Mouse (Mus musculus) spleen, postnatal 10 days (tissue): ENCODE measurements around the gene Htr7.

Experiments
- DNase-seq, 2 experiments: peaks; one replicate each; pipeline ENCODE4 v3.0.0; 2021 to 2022; ENCODE audit warnings: low spot score in 2 of 2

The Htr7 gene

GRCm38 (mm10) chr19:36057231-36057811 lies at the start of gene Htr7:
Gene Htr7, minus strand, starts transcription at chr19:36057507.
- DNase-seq, result peak in 1 of 2 experiments; percentile 20

- DNase-seq, result no peak
These were observed 46.6 kb upstream of the Htr7 start for GRCm38 (mm10) chr19:36103909-36104308.

- DNase-seq, result no peak
These were observed 41.6 kb upstream of the Htr7 start for GRCm38 (mm10) chr19:36098916-36099315.

GRCm38 (mm10) chr19:36098265-36098664 lies 41.0 kb upstream of the Htr7 start:
- no peak for DNase-seq

GRCm38 (mm10) chr19:36097194-36097593 lies 39.9 kb upstream of the Htr7 start:
- no peak for DNase-seq

GRCm38 (mm10) chr19:36090781-36091180 lies 33.5 kb upstream of the Htr7 start:
- DNase-seq, result no peak

- DNase-seq, result peak; percentile 54 to 89
These were observed 26.2 kb upstream of the Htr7 start, which contains the start of gene Rpp30 for GRCm38 (mm10) chr19:36083262-36084225. Gene Rpp30, plus strand, starts transcription at chr19:36083716.

- DNase-seq, result peak in 1 of 2 experiments; percentile 37
These were observed 25.4 kb upstream of the Htr7 start for GRCm38 (mm10) chr19:36082606-36083261.

- DNase-seq, result no peak
These were observed 5.7 kb upstream of the Htr7 start for GRCm38 (mm10) chr19:36062801-36063529.

GRCm38 (mm10) chr19:36056502-36057221 lies 645 bp downstream of the Htr7 start:
- DNase-seq, result peak in 1 of 2 experiments; percentile 12

- no peak for DNase-seq
These were observed 11.3 kb downstream of the Htr7 start for GRCm38 (mm10) chr19:36046046-36046445.

- no peak for DNase-seq
These were observed 42.5 kb downstream of the Htr7 start for GRCm38 (mm10) chr19:36014836-36015235.

- peak in 1 of 2 experiments; percentile 54 for DNase-seq
These were observed 51.0 kb downstream of the Htr7 start for GRCm38 (mm10) chr19:36006277-36006676.

- no peak for DNase-seq
These were observed 52.3 kb downstream of the Htr7 start for GRCm38 (mm10) chr19:36004961-36005360.

- no peak for DNase-seq
These were observed 54.5 kb downstream of the Htr7 start for GRCm38 (mm10) chr19:36002476-36003445.

GRCm38 (mm10) chr19:36001512-36001911 lies 55.8 kb downstream of the Htr7 start:
- DNase-seq, result no peak

GRCm38 (mm10) chr19:36000955-36001354 lies 56.4 kb downstream of the Htr7 start:
- DNase-seq, result no peak

- no peak for DNase-seq
These were observed 59.9 kb downstream of the Htr7 start for GRCm38 (mm10) chr19:35997384-35997783.

GRCm38 (mm10) chr19:35987461-35987860 lies 69.8 kb downstream of the Htr7 start:
- DNase-seq, result no peak

GRCm38 (mm10) chr19:35974681-35975080 lies 82.6 kb downstream of the Htr7 start:
- no peak for DNase-seq
